Mouse (Mus musculus): ENCODE measurements around the gene Cryba1.

Gene Cryba1

DNA sequence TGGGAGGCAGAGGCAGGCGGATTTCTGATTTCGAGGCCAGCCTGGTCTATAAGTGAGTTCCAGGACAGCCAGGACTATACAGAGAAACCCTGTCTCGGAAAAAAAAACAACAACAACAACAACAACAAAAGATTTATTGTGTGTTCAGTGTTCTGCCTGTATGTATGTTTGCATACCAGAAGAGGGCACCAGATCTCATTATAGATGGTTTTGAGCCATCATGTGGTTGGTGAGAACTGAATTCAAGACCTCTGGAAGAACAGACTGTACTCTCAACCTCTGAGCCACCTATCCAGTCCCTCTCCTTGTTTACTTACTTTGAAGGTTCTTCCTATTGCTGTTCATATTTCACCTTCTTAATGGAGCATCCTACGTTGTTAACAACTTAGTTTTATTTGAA lies 3.7 kb downstream of the Cryba1 start:
- no peak for DNase-seq (ENCODE audit: extremely low read depth, low read depth, low spot score)

DNA sequence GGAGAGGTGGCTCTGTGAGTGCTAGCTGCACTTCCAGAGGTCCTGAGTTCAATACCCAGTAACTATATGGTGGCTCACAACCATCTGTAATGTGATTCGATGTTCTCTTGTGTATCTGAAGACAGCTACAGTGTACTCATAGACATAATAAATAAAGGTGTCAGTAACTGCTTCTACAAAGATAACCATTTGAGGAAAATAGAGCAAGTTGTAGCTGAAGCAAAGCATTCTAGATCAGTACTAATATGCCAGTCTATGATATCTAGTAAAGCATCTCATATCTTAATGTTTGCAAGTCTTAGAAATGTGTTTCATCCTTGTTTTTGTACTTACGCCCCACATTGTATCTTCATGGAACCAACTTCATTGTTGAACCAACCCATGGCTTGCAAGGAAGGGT lies 6.0 kb downstream of the Cryba1 start:
- DNase-seq (ENCODE audit: extremely low read depth, low read depth, low spot score): no peak

DNA sequence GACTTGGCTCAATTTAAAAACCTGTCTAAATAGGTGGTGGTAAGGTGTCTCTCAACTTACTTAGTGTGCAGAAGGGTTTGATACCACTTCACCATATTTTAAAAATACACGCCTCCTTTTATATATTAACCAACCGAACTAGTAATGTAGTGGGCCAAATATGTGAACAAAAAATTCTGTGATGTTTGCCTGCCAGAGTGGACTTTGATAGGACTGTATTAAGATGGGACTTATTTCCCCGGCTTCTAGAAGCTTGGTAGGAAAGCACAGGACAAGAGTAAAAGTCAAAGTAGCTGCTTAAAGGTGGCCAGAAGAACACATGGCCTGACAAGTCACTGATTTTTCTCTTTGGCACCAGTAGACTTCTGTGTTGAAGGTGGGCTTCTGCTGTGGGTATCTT lies 11.3 kb downstream of the Cryba1 start:
- no peak for DNase-seq (ENCODE audit: extremely low read depth, low read depth, low spot score)

DNA sequence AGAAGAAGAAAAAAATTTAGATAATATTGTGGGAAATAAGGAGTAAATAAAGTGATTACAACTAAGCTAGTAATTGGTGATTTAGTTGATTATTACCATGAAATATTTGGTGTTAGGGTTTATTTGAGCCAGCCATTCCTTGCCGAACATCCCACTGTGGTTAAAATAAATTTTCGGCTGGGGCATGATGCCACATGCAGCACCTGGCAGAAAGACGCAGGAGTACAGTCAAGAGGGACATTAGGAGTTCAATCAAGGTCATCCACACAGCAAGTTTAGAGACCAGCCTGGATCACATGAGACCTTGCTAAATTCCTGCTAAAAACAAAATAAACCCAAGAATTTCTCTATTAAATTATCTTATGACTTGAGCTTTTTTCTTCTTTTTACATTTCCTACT lies 16.0 kb downstream of the Cryba1 start:
- DNase-seq (ENCODE audit: extremely low read depth, low read depth, low spot score): no peak

DNA sequence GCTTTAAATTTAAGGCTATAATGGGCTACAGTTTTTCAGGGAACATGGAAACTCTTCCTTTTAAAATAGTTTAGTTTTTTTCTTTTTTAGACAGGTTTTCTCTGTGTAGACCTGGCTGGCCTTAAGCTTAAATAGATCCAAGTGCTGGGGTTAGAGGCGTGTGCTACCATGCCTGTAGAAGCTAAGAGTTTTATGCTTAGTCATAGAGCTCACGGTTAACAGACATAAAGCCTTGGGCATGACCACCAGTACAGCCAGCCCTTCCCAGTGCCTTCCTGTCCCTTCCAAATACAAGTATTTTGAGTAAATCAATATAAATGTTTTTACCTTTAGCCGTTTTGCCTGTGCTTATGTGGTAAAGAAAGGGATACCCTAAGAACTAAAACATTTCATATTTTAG lies 19.2 kb downstream of the Cryba1 start:
- DNase-seq (ENCODE audit: extremely low read depth, low read depth, low spot score): no peak

DNA sequence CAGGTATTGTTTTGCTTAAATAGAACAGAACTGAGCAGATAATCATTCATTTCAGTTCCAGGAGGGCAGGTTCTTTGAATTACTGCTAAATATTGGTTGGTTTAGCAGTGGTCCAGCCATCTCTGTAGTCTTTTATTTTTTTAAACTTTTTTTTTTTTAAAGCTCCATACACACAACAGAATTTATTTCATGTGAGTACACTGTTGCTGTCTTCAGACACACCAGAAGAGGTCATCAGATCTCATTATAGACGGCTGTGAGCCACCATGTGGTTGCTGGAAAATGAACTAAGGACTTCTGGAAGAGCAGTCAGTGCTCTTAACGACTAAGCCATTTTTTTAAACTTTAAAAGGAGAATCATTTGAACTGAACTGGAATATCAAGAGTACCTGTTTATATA lies 27.9 kb downstream of the Cryba1 start:
- DNase-seq (ENCODE audit: extremely low read depth, low read depth, low spot score): no peak

DNA sequence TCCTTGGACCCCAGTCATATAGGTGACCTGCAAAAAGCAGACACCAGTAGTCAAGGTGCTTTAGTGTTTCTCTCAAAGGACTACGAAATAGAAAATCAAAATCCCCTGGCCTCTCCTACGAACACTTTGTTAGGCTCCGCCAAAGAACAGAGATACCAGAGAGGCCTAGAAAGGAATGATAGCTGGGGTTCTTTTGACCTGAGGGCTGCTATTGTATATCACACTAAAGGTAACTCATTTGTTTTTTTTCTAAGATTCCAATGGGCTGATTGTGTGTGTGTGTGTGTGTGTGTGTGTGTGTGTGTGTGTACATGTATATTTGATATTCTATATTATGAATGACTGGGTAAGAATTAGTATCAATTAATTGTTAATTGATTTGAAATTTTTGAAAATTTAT lies 32.1 kb downstream of the Cryba1 start:
- DNase-seq (ENCODE audit: extremely low read depth, low read depth, low spot score): no peak

DNA sequence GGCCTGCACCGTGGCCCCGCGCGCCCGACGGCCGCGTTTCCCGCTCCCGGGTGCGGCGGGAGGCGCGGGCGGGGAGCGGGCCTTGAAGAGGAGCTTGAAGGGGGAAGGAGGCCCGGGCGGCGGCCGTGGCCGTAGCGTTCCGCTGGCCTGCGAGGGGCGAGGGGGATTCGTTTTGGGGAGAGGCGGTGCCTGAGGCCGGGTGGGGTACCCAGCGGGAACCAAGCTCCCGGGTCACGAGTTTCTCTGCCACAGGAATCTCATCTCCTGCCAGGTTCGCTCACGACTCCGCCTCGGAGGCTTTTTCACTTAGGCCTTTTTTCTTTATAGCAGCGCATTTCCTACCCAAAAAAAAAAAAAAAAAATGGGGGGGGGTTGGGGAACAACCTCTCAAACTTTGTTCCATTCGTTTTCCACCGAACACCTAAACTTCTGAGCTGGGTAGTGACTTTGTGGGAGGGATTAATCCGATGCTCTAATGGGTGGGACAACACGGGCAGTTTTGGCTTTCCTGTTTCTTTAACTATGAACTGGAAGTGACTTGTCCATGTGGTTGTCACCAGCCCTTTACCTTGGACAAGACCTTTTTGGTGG lies 37.4 kb downstream of the Cryba1 start:
- DNase-seq (ENCODE audit: extremely low read depth, low read depth, low spot score): no peak

DNA sequence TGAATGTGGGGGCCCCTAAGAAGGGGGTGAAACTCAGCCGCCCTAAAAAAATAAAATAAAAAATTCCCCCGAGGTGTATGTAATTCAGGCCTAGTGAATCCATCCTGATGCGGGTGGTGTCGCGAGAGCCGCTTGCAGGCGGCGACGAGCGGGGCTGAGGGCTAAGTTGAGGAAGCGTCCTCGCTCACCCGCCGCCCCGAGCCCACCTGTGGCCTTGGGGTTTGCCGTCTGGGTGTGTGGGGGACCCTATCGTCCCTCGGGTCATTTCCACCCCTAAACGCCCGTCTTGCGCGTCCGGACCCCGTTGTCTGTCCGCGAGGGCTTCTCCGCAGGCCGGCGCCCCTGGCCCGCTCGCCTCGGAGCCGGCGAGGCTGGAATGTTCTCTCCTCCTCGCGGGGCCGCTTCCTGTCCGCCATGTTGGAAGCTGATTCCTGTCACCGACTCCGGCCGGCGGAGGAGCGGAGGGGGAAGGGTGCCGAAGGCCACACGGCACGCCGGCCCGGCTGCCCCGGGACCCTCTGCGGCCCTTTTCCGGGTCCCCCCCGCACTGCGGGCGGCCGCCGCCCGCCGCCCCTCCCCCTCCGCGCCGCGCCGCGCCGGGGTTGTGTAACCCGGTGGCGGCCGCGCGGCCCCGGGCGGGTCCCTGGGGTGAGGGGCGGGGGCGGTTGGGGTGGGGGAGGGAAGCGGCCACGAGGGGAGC lies 38.1 kb downstream of the Cryba1 start:
- DNase-seq (ENCODE audit: extremely low read depth, low read depth, low spot score): no peak

DNA sequence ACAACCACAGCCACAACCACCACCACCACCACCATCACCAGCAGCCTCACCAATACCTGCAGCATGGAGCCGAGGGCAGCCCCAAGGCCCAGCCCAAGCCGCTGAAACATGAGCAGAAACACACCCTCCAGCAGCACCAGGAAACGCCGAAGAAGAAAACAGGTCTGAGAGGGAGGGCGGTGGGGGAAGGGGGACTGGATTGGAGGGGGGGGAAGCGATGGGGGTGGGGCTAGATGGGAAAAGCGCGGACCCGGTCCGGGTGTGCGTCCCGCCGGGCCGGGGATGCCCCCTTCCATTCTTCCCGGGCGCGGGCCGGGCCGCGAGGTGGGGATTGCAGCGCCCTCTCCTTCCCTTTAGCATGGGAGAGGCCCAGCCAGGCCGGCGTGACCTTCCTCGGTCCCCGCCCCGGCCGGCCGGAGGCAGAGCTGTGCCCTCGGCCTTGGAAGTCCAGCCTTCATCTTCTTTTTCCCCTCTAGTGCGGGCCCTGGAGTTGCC lies 38.7 kb downstream of the Cryba1 start:
- no peak for DNase-seq (ENCODE audit: extremely low read depth, low read depth, low spot score)

DNA sequence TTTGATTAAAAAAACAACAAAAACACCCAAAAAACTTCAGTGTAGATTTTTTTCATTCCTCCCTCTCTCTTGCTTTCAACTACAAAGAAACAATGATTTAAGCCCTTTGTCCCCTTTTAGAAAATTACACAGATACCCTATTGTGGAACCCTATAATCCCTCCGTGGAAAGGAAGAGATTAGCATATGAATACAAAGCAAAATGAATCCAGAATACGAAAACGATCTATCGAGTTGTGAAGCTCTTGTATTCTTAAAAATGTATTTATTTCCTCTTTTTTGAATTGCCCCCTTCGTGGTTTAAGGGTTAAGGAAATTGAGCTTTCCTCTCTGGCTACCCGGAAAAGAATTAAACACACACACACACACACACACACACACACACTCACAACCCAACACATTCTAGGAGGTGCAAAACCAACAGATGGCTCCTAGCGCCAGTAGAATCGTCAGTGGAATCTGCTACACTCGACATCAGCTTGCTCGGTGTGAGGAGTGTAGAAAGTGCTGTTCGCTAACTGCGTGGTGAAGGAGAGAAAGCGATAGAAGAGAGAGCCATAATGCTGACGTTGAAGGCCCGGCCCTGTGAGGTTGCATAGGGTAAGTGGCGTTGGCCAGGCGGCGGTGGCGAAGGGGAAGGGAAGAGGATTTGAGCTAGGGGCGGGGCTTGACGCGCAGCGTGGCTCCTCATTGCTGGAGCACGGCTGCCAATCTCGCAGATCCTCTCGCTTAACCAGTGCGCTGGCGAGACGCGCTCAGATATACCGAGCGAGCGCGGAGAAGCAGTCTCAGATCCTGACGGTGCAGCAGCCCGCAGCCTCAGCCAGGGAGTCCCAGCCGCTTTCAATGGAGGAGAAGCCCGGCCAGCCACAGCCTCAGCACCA lies 39.5 kb downstream of the Cryba1 start, which contains the start of gene Nufip2:
Gene Nufip2, plus strand, starts transcription at position 773 of the 883 bp plus-strand sequence.
- peak; percentile 78 for DNase-seq (ENCODE audit: extremely low read depth, low read depth, low spot score)

DNA sequence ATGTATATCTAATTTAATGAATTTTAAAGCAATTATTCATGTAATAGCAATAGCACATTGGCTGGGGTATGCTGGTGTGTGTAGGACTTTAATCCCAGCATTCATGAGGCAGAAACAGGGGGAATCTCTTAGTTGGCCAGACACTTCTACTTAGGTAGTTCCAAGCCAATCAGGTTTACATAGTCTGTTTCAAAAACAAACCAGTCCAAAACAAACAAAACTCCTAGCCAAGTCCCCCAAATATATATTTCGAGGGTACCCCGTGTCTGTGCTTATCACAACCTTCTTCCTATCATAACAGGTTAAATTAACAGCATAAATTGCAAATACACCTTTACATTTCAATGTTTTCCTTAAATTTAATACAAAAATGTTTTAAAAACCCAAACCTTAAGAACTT lies 40.2 kb downstream of the Cryba1 start:
- no peak for DNase-seq (ENCODE audit: extremely low read depth, low read depth, low spot score)

DNA sequence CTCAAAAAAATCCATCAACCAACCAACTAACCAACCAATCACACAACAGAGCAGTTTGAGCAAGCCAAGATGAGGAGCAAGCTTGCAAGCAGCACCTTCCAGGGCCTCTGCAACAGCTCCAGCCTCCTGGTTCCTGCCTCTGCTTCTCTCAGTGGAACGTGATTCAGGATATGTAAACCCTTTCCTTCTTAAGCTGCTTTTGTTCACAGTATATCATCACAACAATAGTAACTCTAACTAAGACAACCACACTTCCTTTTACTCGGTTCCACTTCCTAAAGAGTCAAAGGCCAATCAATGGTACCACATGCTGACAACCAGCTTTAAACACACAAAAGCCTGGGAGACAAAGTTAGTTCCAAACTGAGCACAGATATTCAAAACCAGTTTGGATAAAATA lies 45.1 kb downstream of the Cryba1 start:
- no peak for DNase-seq (ENCODE audit: extremely low read depth, low read depth, low spot score)

DNA sequence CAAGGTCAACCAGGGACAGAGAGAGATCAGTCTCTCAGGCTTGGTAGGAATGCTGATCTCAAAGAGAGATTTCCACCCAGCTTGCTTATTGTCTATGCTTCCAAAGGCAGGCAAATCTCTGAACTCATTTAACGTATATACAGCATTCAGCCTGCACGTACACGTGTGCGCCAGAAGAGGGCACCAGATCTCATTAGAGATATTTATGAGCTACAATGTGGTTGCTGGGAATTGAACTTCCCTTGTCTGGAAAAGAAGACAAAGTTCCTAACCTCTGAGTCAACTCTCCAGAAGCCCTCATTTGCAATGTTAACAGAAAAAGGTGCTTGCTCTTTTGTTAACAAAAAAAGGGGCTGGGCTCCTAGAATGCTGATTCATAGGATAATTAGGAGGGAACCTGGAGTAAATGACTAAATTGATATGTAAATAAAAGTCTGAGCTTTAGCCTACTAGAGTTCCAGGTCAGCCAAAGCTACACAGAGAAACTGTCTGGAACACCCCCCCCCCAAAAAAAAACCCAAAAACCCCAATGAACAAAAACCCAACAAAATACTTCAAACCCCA lies 51.6 kb downstream of the Cryba1 start:
- DNase-seq (ENCODE audit: extremely low read depth, low read depth, low spot score): no peak

DNA sequence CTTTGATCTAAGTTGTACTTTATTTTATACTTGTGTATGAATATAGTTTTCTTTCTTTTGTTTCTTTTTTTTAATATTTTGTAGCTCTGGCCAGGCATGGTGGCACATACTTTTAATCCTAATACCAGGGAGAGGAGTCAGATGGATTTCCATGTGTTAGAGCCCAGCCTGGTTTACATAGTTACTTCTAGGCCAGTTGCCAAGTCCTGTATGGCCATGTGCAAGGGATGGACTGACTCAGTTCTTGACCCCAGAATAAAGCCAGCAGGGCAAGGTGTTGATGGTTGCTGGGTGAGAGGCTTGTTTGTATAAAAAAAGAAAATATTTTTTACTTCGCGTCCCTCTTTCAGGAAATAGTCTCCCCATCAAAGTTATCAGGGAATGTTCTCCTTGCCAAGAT lies 52.3 kb downstream of the Cryba1 start:
- no peak for DNase-seq (ENCODE audit: extremely low read depth, low read depth, low spot score)
